Mouse (Mus musculus) kidney, adult 2 months (tissue): ENCODE results near the gene Psat1. TPM values are rescaled to one million over a fixed set of nuclear protein-coding genes. Genes with fewer than 3 reads are reported as not detected.

Experiments used
- DNase-seq: peaks from one replicate; pipeline ENCODE4 v3.0.0; 2021
- H3K27ac ChIP-seq: fragments of 200-500 bp; 2 replicates; pipeline ENCODE4 v1.5.1; 2012; ENCODE audit warnings: low read depth, low read length, control low read depth, inconsistent platforms; ENCODE audit not compliant: insufficient read depth
- H3K27me3 ChIP-seq: fragments of 200-500 bp; replicated peaks from 2 replicates; pipeline ENCODE4 v1.6.1; 2012; ENCODE audit warnings: mild to moderate bottlenecking, moderate library complexity, low read length, inconsistent platforms; ENCODE audit not compliant: control insufficient read depth, insufficient read depth
- H3K36me3 ChIP-seq: fragments of 200-500 bp; 2 replicates; pipeline ENCODE4 v1.6.1; 2012; ENCODE audit warnings: mild to moderate bottlenecking, moderate library complexity, low read length, inconsistent platforms; ENCODE audit not compliant: control insufficient read depth, insufficient read depth
- H3K4me1 ChIP-seq: fragments of 200-500 bp; 2 replicates; pipeline ENCODE4 v1.6.1; 2011; ENCODE audit warnings: low read length; ENCODE audit not compliant: control insufficient read depth, insufficient read depth
- H3K4me3 ChIP-seq: fragments of 200-500 bp; 2 replicates; pipeline ENCODE4 v1.5.1; 2011; ENCODE audit warnings: mild to moderate bottlenecking, low read depth, low read length, control low read depth; ENCODE audit not compliant: insufficient read depth
- CTCF ChIP-seq: fragments of 200-500 bp; conservative IDR thresholded peaks from 2 replicates; pipeline ENCODE4 v1.5.1; 2011; ENCODE audit warnings: low read depth, mild to moderate bottlenecking, control low read depth, low read length, moderate library complexity, mixed read lengths; ENCODE audit not compliant: insufficient read depth, insufficient read length
- POLR2A ChIP-seq: fragments of 200-500 bp; IDR thresholded peaks from one replicate; pipeline ENCODE4 v1.6.1; 2011; ENCODE audit warnings: low read depth, low read length, control low read depth
- WGBS: fragments of 180-500 bp; shearing (Covaris S2); methylation state at CpG from one replicate; pipeline ENCODE4 v1.1.7; 2018; 5-methylcytosine and 5-hydroxymethylcytosine counted together
- polyA plus RNA-seq: library from polyadenylated mRNA; depleted of rRNA; stranded (reverse); fragments of >200 nt; gene quantifications from 2 replicates; pipeline ENCODE4 v1.2.3, GENCODE M21; 2012

Psat1 gene
- polyA plus RNA-seq, 1 experiment = 28.5 TPM

DNA sequence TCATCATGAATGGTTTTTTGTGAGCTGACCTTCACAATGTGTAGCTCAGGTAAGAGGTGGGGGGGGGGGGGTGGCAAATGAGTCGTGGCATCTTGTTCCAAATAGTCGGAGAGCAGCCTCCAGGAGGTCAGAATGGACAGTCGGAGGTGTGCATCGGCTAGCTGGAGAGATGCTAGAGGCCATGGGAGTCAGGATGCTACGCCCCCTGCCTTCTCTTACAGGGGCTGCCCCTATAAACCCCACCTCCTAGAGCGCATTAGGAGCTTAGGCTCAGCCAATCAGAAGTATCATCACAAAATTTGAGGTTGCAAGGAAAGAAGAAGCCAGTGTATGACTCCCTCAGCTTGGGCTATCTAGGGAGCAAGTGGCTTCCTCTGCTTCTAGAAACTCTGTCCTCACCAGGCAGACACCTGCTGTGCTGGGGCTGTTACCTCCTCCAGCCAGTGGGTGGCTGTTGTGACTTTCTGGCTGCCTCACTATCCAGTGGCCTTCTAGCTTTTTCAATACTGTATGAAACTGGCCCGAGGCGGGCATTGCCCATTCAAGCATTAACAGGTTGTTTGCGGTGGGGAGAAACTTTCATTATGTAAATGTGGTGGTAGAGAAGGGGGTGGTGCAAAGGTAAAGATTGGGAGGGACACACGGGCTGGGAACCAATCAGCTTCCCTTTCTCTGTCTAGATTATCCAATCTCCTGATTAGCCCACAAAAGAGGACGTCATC is 64.3 kb downstream of the Psat1 start:
- TF ChIP-seq POLR2A (no peak), CTCF (peak; percentile 49; the same call in 1 of the 2 replicates)
- Histone ChIP-seq H3K4me1 (no peaks in the 10 kb centered on the region), H3K27ac (no peak overlapping the region), H3K4me3 (no peak overlapping the region), H3K36me3 (no peaks in the 10 kb centered on the region), H3K27me3 (no peaks in the 10 kb centered on the region)
- 61% methylated on average over 11 of the region's 11 CpGs for WGBS
- DNase-seq = peak; percentile 63

DNA sequence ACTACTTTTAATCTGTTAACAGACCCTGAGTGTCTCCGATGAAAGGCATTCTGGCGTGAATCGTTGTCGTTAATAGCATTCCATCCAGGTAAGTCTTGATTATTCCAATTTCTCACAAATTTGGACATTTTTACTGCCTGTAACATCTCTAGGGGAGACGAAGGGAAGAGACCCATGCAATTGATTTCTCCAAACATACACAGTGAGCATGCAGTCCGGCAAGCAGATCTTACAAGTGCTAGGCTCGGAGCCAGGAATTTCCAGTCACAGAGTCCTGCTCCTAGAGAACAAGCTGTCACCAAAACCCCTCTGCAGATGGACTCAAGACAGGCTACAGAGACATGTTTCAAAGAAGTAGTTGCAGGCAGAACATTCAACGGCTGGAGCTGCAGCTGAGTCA is 66.4 kb downstream of the Psat1 start:
- TF ChIP-seq CTCF (no peak), POLR2A (no peak)
- no peak overlapping the region for H3K4me3 ChIP-seq
- 63% methylated on average over 8 of the region's 8 CpGs for whole genome bisulfite sequencing
- no peaks in the 10 kb centered on the region for H3K36me3 ChIP-seq
- no peak for DNase-seq
- no peak overlapping the region for H3K27ac ChIP-seq
- H3K4me1 ChIP-seq = no peaks in the 10 kb centered on the region
- H3K27me3 ChIP-seq = no peaks in the 10 kb centered on the region

- 97% methylated on average over 5 of the region's 5 CpGs for WGBS
- Histone ChIP-seq H3K4me1 (no peaks in the 10 kb centered on the region), H3K27me3 (no peaks in the 10 kb centered on the region), H3K27ac (no peak overlapping the region), H3K36me3 (no peaks in the 10 kb centered on the region), H3K4me3 (no peak overlapping the region)
- TF ChIP-seq CTCF (no peak), POLR2A (no peak)
- DNase-seq = no peak
Observed at GRCm38 (mm10) chr19:15879271-15879670, 67.9 kb downstream of the Psat1 start.

DNA sequence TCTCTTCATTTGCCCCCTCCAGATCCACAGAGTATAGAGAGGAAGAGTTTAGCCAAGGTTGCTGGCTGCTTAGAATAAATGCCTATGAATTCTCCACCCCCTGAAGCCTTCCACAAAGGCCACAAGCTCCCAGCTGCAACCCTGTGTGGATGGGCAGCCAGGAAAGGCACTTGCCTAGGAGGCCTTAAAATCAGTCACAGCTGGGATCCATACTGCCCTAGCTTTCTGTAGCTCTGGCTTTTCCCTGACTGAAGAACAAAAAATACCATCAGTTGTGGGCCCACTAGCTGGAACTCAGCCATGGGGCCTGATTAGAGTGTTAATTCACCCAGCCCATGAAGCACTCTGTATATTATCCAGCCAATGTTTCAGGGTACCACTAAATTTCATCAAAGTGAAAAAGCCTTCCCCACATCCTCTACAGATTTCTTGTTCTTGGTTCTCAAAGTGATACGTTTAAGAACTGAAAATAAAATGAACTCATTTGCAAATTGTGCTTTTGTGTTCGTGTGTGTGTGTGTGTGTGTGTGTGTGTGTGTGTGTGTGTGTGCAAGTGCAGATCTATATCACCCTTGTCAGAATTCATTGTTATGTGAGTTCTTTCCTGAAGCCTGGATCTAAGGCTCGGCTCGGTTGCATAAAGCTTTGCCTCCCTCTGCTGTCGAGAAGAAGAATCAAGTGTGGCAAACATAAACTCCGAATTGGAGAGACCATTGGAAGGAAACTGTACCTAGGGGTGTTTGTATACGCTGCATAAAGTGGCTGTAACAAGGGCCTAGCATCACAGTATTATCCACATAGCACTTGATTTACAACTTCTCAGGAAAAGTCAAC is 78.1 kb downstream of the Psat1 start:
- DNase-seq = peak; percentile 2
- whole genome bisulfite sequencing = 21% methylated on average over 7 of the region's 7 CpGs
- H3K4me3 ChIP-seq = no peak overlapping the region
- no peaks in the 10 kb centered on the region for H3K4me1 ChIP-seq
- no peak overlapping the region for H3K27ac ChIP-seq
- TF ChIP-seq POLR2A (no peak), CTCF (no peak; the same call in 1 of the 2 replicates)
- no peaks in the 10 kb centered on the region for H3K27me3 ChIP-seq
- no peaks in the 10 kb centered on the region for H3K36me3 ChIP-seq

DNA sequence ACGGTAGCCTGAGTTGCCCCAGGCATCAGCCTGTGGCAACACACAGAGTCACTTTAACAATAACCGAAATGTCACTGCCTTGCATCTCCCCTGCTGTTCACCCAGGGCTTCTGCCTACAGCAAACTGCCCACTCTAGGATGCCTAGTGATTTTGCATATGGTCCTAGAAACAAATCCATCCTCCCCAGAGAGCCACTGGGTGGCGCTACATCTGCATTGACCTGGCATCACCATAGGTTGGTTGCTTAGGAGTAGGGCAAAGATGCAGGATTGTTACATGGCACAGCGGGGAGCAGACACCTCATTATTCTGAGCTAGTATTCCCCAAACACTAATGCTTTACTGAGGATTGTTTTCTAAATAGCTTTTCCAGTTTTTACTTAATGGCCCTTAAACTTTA is 80.3 kb downstream of the Psat1 start:
- Histone ChIP-seq H3K4me3 (no peak overlapping the region), H3K36me3 (no peaks in the 10 kb centered on the region), H3K4me1 (no peaks in the 10 kb centered on the region), H3K27ac (no peak overlapping the region), H3K27me3 (no peaks in the 10 kb centered on the region)
- WGBS = 80% methylated on average over 4 of the region's 4 CpGs
- TF ChIP-seq POLR2A (no peak), CTCF (peak; percentile 77)
- peak; percentile 46 for DNase-seq

DNA sequence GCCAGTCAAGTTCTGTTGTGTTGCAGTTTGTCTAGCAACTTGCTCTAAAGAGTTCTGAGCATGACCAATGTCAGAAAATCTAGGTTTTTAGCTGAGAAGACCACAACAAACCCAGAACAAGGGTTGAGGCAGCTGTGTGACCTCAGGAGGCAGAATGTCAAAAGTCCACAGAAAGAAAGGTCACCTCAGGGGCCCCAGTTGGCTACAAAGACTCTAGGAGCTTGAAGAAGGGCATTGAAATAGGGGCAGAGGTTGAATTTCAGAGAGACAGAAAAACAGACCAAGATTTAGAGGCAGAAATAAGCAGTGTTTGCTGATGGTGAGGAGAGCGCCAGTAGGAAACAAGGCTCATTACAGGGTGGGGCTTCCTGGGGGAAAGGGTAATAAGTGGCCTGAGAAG is 81.0 kb downstream of the Psat1 start:
- 88% methylated on average over 1 of the region's 1 CpGs for WGBS
- no peaks in the 10 kb centered on the region for H3K27me3 ChIP-seq
- no peak for DNase-seq
- H3K4me3 ChIP-seq = no peak overlapping the region
- TF ChIP-seq POLR2A = no peak
- no peak for TF ChIP-seq CTCF
- H3K36me3 ChIP-seq = no peaks in the 10 kb centered on the region
- no peak overlapping the region for H3K27ac ChIP-seq
- H3K4me1 ChIP-seq = no peaks in the 10 kb centered on the region

DNA sequence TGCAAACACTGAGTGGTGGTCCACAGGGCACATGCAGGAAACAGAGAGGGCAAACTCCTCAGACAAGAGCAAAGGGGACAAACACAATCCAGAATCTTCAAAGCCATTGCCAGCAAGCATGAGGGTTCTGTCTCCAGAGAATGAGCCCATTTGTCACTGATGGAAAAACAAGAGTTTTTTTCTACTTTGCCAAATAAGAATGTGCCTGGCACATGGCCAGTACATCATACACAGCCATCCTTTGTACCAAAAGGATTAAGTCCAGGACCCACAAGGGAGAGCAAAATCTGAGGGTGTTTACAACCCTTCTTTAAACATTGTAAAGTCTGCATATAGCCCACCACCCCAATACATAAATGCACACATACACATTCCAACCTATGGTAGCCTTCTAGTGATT is 81.7 kb downstream of the Psat1 start:
- H3K27me3 ChIP-seq = no peaks in the 10 kb centered on the region
- no peaks in the 10 kb centered on the region for H3K4me1 ChIP-seq
- no peak overlapping the region for H3K27ac ChIP-seq
- H3K36me3 ChIP-seq = no peaks in the 10 kb centered on the region
- no peak for DNase-seq
- no peak overlapping the region for H3K4me3 ChIP-seq
- TF ChIP-seq POLR2A = no peak
- TF ChIP-seq CTCF = no peak
